Mouse (Mus musculus) thymus, postnatal 36 days (tissue): Measurements from ENCODE around the gene Pramel5.
"Not testable (repeated sequence)": the region's sequence is repeated elsewhere in the genome, so short reads cannot be mapped to it uniquely, and the experiment has no call there.

ENCODE experiments used
- DNase-seq, 2 experiments: peaks; one replicate each; pipeline ENCODE4 v3.0.0; 2022; ENCODE audit warnings: mixed read lengths in 2 of 2

Pramel5 gene

GRCm38 (mm10) chr4:144280388-144280787 lies at the start of gene Pramel5:
TSS of gene Pramel5 (minus strand) at chr4:144280488.
- DNase-seq, result not testable (repeated sequence)

GRCm38 (mm10) chr4:144329949-144330348 lies 49.7 kb upstream of the Pramel5 start, which contains the start of gene Gm13128:
TSS of gene Gm13128 (plus strand) at chr4:144330249.
- DNase-seq, result not testable (repeated sequence)

DNA sequence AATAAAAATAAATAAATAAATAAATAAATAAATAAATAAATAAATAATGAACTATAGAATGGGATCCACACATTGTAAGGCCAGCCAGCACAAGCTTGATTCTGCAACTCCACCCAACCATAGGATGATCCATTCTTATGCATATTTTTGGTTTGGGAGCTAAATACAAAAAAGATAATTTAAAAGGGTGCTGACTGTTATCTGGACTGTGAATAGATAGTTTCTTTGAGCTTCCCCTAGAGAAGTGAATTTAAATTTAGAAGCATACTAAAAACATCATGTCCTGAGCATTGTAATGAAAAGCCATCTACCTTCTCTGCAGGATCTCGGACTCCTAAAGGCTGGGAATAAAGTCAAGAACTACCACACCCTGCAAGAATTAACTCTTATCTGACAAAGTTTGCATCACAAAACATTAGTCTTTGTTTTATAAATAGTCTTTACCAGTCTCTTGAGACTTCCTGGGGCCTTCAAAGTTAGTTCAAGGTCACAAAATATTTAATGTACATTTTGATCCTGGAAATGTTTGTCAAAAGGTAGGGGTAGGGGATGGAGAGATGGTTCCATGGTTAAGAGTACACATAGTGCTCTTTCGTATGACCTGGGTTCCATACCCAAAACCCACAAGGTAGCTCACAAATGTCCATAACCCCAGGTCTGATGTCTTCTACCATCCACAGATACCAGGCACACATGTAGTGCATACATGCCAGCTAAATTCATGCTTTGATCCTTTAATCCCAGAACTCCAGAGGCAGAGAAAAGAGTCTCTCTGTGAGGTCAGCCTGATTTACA lies 32.6 kb upstream of the Pramel5 start:
- DNase-seq, result not testable (repeated sequence)

GRCm38 (mm10) chr4:144299414-144299813 lies 19.1 kb upstream of the Pramel5 start:
- not testable (repeated sequence) for DNase-seq

- DNase-seq, result not testable (repeated sequence)
These were observed 25.5 kb downstream of the Pramel5 start for GRCm38 (mm10) chr4:144254768-144255167.
